Mouse (Mus musculus): ENCODE results near the gene Cryab.

DNA sequence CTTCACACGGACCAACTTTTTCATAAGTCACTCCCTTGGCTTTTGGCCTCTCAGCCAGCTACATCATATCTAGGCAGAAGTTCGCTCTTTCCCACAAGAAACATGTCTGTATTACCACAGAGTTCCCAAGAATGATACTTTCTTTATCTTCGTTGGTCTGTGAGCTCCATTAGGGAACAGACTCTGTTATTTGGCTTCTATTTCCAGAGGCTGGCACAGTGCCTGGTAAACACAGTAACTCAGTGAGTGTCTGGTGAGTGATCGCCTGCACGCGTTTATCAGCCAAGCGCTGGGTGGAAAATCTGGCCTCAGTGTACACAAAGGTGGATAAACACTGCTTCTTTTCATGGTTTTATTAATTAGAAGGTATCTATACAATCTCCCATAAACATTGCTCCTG is 27.7 kb upstream of the Cryab start:
- TF ChIP-seq POLR2A (IDR thresholded peaks at IDR 0.05; ENCODE audit: extremely low read depth, insufficient read depth, low read length) (no peak), CTCF (IDR thresholded peaks at IDR 0.05; ENCODE audit: extremely low read depth, insufficient read depth, low read length) (no peak)
